Mouse (Mus musculus) midbrain, embryonic 11.5 days (tissue): ENCODE results near the gene Vsig10. TPM values are rescaled to one million over a fixed set of nuclear protein-coding genes. Genes with fewer than 3 reads are reported as not detected.

ENCODE experiments used
- ATAC-seq: fragments of 200-750 bp; cut with Nextera tagmentation; 2 replicates; pipeline ENCODE4 v1.8.0; 2017; ENCODE audit warnings: moderate TSS enrichment, moderate library complexity; ENCODE audit not compliant: low FRiP score
- DNase-seq: peaks from one replicate; pipeline ENCODE4 v3.0.0; 2015; ENCODE audit warnings: low spot score; ENCODE audit errors: missing footprints
- H3K27ac ChIP-seq: fragments of 300-500 bp; sonication (generic); 2 replicates; pipeline ENCODE4 v1.5.1; 2014; ENCODE audit warnings: low read depth, low read length
- H3K27me3 ChIP-seq: fragments of 300-500 bp; sonication (generic); 2 replicates; pipeline ENCODE4 v1.6.1; 2014; ENCODE audit warnings: mild to moderate bottlenecking, low read length, moderate library complexity, mixed read lengths; ENCODE audit not compliant: control insufficient read depth, insufficient read depth
- H3K36me3 ChIP-seq: fragments of 300-500 bp; sonication (generic); 2 replicates; pipeline ENCODE4 v1.6.1; 2014; ENCODE audit warnings: mild to moderate bottlenecking, low read length, moderate library complexity, mixed read lengths; ENCODE audit not compliant: control insufficient read depth, insufficient read depth
- H3K4me1 ChIP-seq: fragments of 300-500 bp; sonication (generic); 2 replicates; pipeline ENCODE4 v1.6.1; 2014; ENCODE audit warnings: low read length; ENCODE audit not compliant: control insufficient read depth, insufficient read depth
- H3K4me2 ChIP-seq: fragments of 300-500 bp; sonication (generic); 2 replicates; pipeline ENCODE4 v1.6.1; 2014; ENCODE audit warnings: mild to moderate bottlenecking, moderate library complexity
- H3K4me3 ChIP-seq: fragments of 300-500 bp; sonication (generic); 2 replicates; pipeline ENCODE4 v1.5.1; 2014; ENCODE audit warnings: low read depth, low read length
- H3K9ac ChIP-seq: fragments of 300-500 bp; sonication (generic); 2 replicates; pipeline ENCODE4 v1.6.1; 2014; ENCODE audit warnings: low read length
- H3K9me3 ChIP-seq: fragments of 300-500 bp; sonication (generic); 2 replicates; pipeline ENCODE4 v1.6.1; 2016; ENCODE audit warnings: low read length; ENCODE audit not compliant: control insufficient read depth
- WGBS: fragments of 180-500 bp; shearing (Covaris S2); extraction: QIAGEN DNeasy Blood & Tissue Kit; methylation state at CpG from one replicate; pipeline ENCODE4 v1.1.7; 2014; 5-methylcytosine and 5-hydroxymethylcytosine counted together
- polyA plus RNA-seq: library from polyadenylated mRNA; unstranded; fragments of >200 nt; fragmentation: Nextera tagmentation; extraction: Ambion mirVana; gene quantifications from 2 replicates; pipeline ENCODE4 v1.2.1, GENCODE M21; 2014

The Vsig10 gene
- polyA plus RNA-seq, 1 experiment from 2014 or later, result 2.2 TPM

GRCm38 (mm10) chr5:117357129-117357477 is 38.2 kb downstream of the Vsig10 start, which contains the start of gene Wsb2:
TSS of gene Wsb2 (plus strand) at chr5:117357304.
- Histone ChIP-seq H3K4me1 (peaks cover 27% of the 10 kb centered on the region), H3K9me3 (no peaks in the 10 kb centered on the region), H3K36me3 (no peaks in the 10 kb centered on the region), H3K4me2 (peak within 1 kb of the TSS; percentile 87), H3K27me3 (no peaks in the 10 kb centered on the region), H3K27ac (peak within 1 kb of the TSS; percentile 85), H3K4me3 (peak within 1 kb of the TSS; percentile 85), H3K9ac (peak within 1 kb of the TSS; percentile 91)
- peak; percentile 94 for DNase-seq
- peak; percentile 83 for ATAC-seq
- WGBS, result 2% methylated on average over 12 of the region's 54 CpGs

GRCm38 (mm10) chr5:117357478-117358247 is 38.8 kb downstream of the Vsig10 start:
- Histone ChIP-seq H3K36me3 (no peaks in the 10 kb centered on the region), H3K27me3 (no peaks in the 10 kb centered on the region), H3K4me2 (peak overlapping the region; percentile 87), H3K4me3 (peak overlapping the region; percentile 85), H3K27ac (peak overlapping the region; percentile 85), H3K9ac (peak overlapping the region; percentile 91), H3K9me3 (no peaks in the 10 kb centered on the region), H3K4me1 (peaks cover 27% of the 10 kb centered on the region)
- under 1% methylated on average over 43 of the region's 49 CpGs for WGBS
- DNase-seq (peak; percentile 96), ATAC-seq (peak; percentile 75)

DNA sequence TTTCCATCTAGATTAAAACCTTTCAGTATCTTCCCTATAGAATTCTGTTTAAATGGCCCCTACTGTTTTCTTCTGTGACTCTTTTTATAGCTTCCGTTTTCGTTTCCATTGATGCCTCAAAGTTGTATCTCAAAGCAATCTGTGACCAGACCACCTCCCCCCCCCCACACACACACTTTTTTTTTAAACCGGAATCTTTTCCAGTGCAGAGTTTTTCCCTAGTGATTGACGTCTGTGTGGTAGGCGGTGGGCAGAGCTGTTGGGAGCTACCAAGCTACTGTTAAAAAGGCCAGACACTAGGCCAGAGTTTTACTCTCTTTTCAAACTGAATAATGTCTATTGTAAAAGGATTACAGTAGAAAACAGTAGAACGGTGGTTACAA is 39.4 kb downstream of the Vsig10 start:
- Histone ChIP-seq H3K27ac (no peak overlapping the region), H3K27me3 (no peaks in the 10 kb centered on the region)
- no peak for DNase-seq

GRCm38 (mm10) chr5:117358725-117359124 is 39.8 kb downstream of the Vsig10 start:
- no peak overlapping the region for H3K27ac ChIP-seq
- H3K9ac ChIP-seq, result no peak overlapping the region
- H3K9me3 ChIP-seq, result no peaks in the 10 kb centered on the region
- no peak for ATAC-seq
- H3K27me3 ChIP-seq, result no peaks in the 10 kb centered on the region
- WGBS, result 37% methylated on average over 11 of the region's 11 CpGs
- DNase-seq, result peak; percentile 89
- no peaks in the 10 kb centered on the region; the same call in 1 of the 2 replicates for H3K36me3 ChIP-seq
- H3K4me1 ChIP-seq, result peaks cover 27% of the 10 kb centered on the region
- H3K4me3 ChIP-seq, result no peak overlapping the region
- no peak overlapping the region for H3K4me2 ChIP-seq

More for the DNA sequence above, 39.4 kb downstream of the Vsig10 start:
- Histone ChIP-seq H3K36me3 (no peaks in the 10 kb centered on the region), H3K9ac (peak overlapping the region; percentile 91), H3K9me3 (no peaks in the 10 kb centered on the region), H3K4me2 (peak overlapping the region; percentile 87), H3K4me1 (peaks cover 27% of the 10 kb centered on the region), H3K4me3 (peak overlapping the region; percentile 85)
- no peak for ATAC-seq
- WGBS, result 11% methylated on average over 6 of the region's 6 CpGs

GRCm38 (mm10) chr5:117359497-117360227 is 40.8 kb downstream of the Vsig10 start:
- H3K4me1 ChIP-seq, result peaks cover 27% of the 10 kb centered on the region
- no peak overlapping the region for H3K9ac ChIP-seq
- H3K9me3 ChIP-seq, result no peaks in the 10 kb centered on the region
- H3K4me2 ChIP-seq, result no peak overlapping the region
- no peak for DNase-seq
- ATAC-seq, result no peak
- WGBS, result 36% methylated on average over 7 of the region's 7 CpGs
- H3K27me3 ChIP-seq, result no peaks in the 10 kb centered on the region
- no peak overlapping the region for H3K4me3 ChIP-seq
- no peak overlapping the region for H3K27ac ChIP-seq
- H3K36me3 ChIP-seq, result no peaks in the 10 kb centered on the region; the same call in 1 of the 2 replicates

DNA sequence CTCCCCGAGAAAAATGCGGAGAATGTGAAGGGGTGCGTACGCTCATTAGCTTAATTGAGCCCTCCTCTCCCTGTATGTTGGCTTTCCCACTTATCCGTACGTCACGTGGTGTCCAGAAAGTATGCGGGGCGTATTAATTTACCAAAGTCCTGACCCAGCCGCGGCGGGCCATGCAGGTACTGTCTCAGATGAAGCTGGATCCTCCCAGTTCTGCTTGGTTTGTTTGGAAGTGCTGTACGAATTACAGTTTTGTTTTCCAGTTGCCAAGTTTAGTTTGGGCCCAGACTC is 41.3 kb downstream of the Vsig10 start:
- 53% methylated on average over 13 of the region's 13 CpGs for WGBS
- no peaks in the 10 kb centered on the region for H3K9me3 ChIP-seq
- ATAC-seq (no peak), DNase-seq (no peak)
- H3K4me3 ChIP-seq, result no peak overlapping the region
- H3K4me1 ChIP-seq, result peaks cover 27% of the 10 kb centered on the region
- H3K4me2 ChIP-seq, result no peak overlapping the region
- H3K9ac ChIP-seq, result no peak overlapping the region
- no peaks in the 10 kb centered on the region for H3K27me3 ChIP-seq
- H3K27ac ChIP-seq, result no peak overlapping the region
- H3K36me3 ChIP-seq, result no peaks in the 10 kb centered on the region; the same call in 1 of the 2 replicates

- H3K4me3 ChIP-seq, result no peak overlapping the region
- ATAC-seq (no peak), DNase-seq (no peak)
- peaks cover 27% of the 10 kb centered on the region for H3K4me1 ChIP-seq
- H3K4me2 ChIP-seq, result no peak overlapping the region
- peaks cover 4% of the 10 kb centered on the region for H3K36me3 ChIP-seq
- no peak overlapping the region for H3K27ac ChIP-seq
- H3K27me3 ChIP-seq, result no peaks in the 10 kb centered on the region
- H3K9me3 ChIP-seq, result no peaks in the 10 kb centered on the region
- H3K9ac ChIP-seq, result no peak overlapping the region
- WGBS, result 49% methylated on average over 13 of the region's 13 CpGs
Measured at GRCm38 (mm10) chr5:117360631-117361541, 42.0 kb downstream of the Vsig10 start.

DNA sequence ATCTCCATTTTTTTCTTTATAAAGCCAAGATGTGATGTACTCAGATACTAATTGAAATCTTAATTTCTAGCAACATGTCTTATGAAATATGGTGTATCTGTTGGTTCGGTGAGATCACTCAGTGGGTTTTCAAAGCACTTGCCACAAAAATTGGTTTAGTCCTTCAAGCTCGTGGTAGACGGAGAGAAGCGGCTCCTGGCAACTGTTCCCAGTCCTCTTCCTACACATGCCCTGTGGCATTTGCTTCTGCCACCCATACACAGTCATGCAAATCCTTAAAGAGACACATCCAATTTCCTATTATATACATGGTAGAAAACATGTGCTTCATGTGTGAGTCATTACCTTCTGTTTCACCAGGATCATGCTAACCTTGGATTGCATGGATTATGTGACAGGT is 42.7 kb downstream of the Vsig10 start:
- Histone ChIP-seq H3K4me2 (no peak overlapping the region), H3K27ac (no peak overlapping the region), H3K9me3 (no peaks in the 10 kb centered on the region), H3K4me1 (peaks cover 22% of the 10 kb centered on the region), H3K9ac (no peak overlapping the region), H3K4me3 (no peak overlapping the region), H3K27me3 (no peaks in the 10 kb centered on the region), H3K36me3 (peaks cover 4% of the 10 kb centered on the region)
- DNase-seq, result no peak
- WGBS, result 91% methylated on average over 4 of the region's 4 CpGs
- no peak for ATAC-seq
